ENCODE assay signal across 8 mouse cellular contexts in the genomic region with DNA sequence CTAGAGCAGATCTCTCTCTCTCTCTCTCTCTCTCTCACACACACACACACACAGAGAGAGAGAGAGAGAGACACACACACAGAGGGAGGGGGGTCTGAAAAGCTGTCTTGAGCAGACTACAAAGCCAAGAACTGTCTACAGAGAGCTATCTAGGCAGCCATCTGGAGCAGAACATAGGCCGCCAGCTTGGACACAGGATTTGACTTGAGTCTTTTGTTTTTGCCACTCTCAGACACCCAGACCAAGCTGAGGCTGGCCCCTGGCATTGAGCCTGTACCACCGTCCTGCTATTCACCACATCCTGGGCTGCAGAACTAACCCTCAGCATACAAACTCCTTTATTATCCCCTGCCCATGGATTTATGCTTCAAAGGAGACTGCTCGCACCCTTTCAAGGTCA. TPM values are rescaled to one million over a fixed set of nuclear protein-coding genes. Genes with fewer than 3 reads are reported as not detected.
DNase-seq lines count a peak whose midpoint lies in the region; ATAC-seq and TF ChIP-seq lines count a peak whose summit lies in the region.

No protein-coding gene starts in this region.

- ATAC-seq in forebrain, embryonic 13.5 days = peak; percentile 58
- no peak for ATAC-seq in forebrain, embryonic 11.5 days (replicated peaks; ENCODE audit: low FRiP score)
- ATAC-seq in lung, postnatal 0 days = no peak
- peak; percentile 86 for ATAC-seq in hindbrain, embryonic 16.5 days
- no peak for ATAC-seq in monocyte, adult 5-6 weeks (replicated peaks; ENCODE audit: insufficient number of reproducible peaks, low FRiP score, low TSS enrichment, poor library complexity, severe bottlenecking)

- no peaks in the 10 kb centered on the region for H3K9me3 ChIP-seq in forebrain, embryonic 13.5 days (replicated peaks)
- H3K9me3 ChIP-seq in forebrain, embryonic 11.5 days (ENCODE audit: control insufficient read depth, low read length) = no peaks in the 10 kb centered on the region
- no peaks in the 10 kb centered on the region for H3K9me3 ChIP-seq in lung, postnatal 0 days (ENCODE audit: low read length)
- no peaks in the 10 kb centered on the region for H3K9me3 ChIP-seq in hindbrain, embryonic 16.5 days (ENCODE audit: control insufficient read depth, low read length)

- no peak overlapping the region for H3K4me2 ChIP-seq in forebrain, embryonic 13.5 days
- H3K4me2 ChIP-seq in forebrain, embryonic 11.5 days (ENCODE audit: low read depth, low read length, severe bottlenecking) = no peak overlapping the region
- H3K4me2 ChIP-seq in lung, postnatal 0 days (replicated peaks; ENCODE audit: low read depth, low read length) = no peak overlapping the region
- H3K4me2 ChIP-seq in hindbrain, embryonic 16.5 days (ENCODE audit: low read length) = no peak overlapping the region

- no peak overlapping the region; the same call in 1 of the 2 replicates for H3K27ac ChIP-seq in forebrain, embryonic 13.5 days
- H3K27ac ChIP-seq in forebrain, embryonic 11.5 days (ENCODE audit: low read depth, low read length) = no peak overlapping the region
- H3K27ac ChIP-seq in lung, postnatal 0 days (ENCODE audit: low read length) = peak overlapping the region; percentile 38; the same call in 1 of the 2 replicates
- peak overlapping the region; percentile 66 for H3K27ac ChIP-seq in hindbrain, embryonic 16.5 days (ENCODE audit: low read depth, low read length)

- peaks cover 5% of the 10 kb centered on the region for H3K4me1 ChIP-seq in forebrain, embryonic 13.5 days
- no peaks in the 10 kb centered on the region for H3K4me1 ChIP-seq in forebrain, embryonic 11.5 days (replicated peaks; ENCODE audit: control insufficient read depth, insufficient read depth, low read length)
- peaks cover 11% of the 10 kb centered on the region; the same call in 1 of the 2 replicates for H3K4me1 ChIP-seq in lung, postnatal 0 days (ENCODE audit: insufficient read depth, low read depth, low read length)
- H3K4me1 ChIP-seq in hindbrain, embryonic 16.5 days (ENCODE audit: control insufficient read depth, insufficient read depth, low read depth, low read length) = peaks cover 4% of the 10 kb centered on the region; the same call in 1 of the 2 replicates

- no peak for DNase-seq in forebrain, embryonic 11.5 days (ENCODE audit: low spot score)
- no peak for DNase-seq in lung, postnatal 0 days (ENCODE audit: low spot score)
- no peak for DNase-seq in lung, postnatal 36 days
- peak; percentile 40 for DNase-seq in right cerebral cortex, postnatal 4 days
- no peak for DNase-seq in adrenal gland, postnatal 4 days (ENCODE audit: low spot score in 2 of 2)

- H3K4me3 ChIP-seq in forebrain, embryonic 13.5 days = no peak overlapping the region
- no peak overlapping the region for H3K4me3 ChIP-seq in forebrain, embryonic 11.5 days (ENCODE audit: low read depth, low read length)
- no peak overlapping the region for H3K4me3 ChIP-seq in lung, postnatal 0 days (ENCODE audit: low read depth, low read length)
- no peak overlapping the region for H3K4me3 ChIP-seq in hindbrain, embryonic 16.5 days (ENCODE audit: low read length)

- H3K9ac ChIP-seq in forebrain, embryonic 13.5 days = no peak overlapping the region
- no peak overlapping the region for H3K9ac ChIP-seq in forebrain, embryonic 11.5 days (ENCODE audit: low read length)
- no peak overlapping the region for H3K9ac ChIP-seq in lung, postnatal 0 days (replicated peaks; ENCODE audit: low read depth)
- H3K9ac ChIP-seq in hindbrain, embryonic 16.5 days (ENCODE audit: low read depth, low read length) = no peak overlapping the region

- no peaks in the 10 kb centered on the region for H3K27me3 ChIP-seq in forebrain, embryonic 13.5 days
- no peaks in the 10 kb centered on the region for H3K27me3 ChIP-seq in forebrain, embryonic 11.5 days (ENCODE audit: control insufficient read depth, insufficient read depth, low read length)
- H3K27me3 ChIP-seq in lung, postnatal 0 days (replicated peaks; ENCODE audit: insufficient read depth, low read length) = no peaks in the 10 kb centered on the region
- H3K27me3 ChIP-seq in hindbrain, embryonic 16.5 days (replicated peaks; ENCODE audit: control insufficient read depth, insufficient read depth, low read length) = no peaks in the 10 kb centered on the region

- 27% methylated on average over 3 of the region's 3 CpGs for WGBS in forebrain, embryonic 13.5 days
- WGBS in forebrain, embryonic 11.5 days = 61% methylated on average over 3 of the region's 3 CpGs
- WGBS in lung, postnatal 0 days = 51% methylated on average over 3 of the region's 3 CpGs
- WGBS in hindbrain, embryonic 16.5 days = 15% methylated on average over 3 of the region's 3 CpGs

- TF ChIP-seq EP300 in lung, postnatal 0 days (IDR thresholded peaks at IDR 0.05) = no peak

- no peak for TF ChIP-seq CTCF in lung, postnatal 0 days (IDR thresholded peaks at IDR 0.05)

- peaks cover 15% of the 10 kb centered on the region for H3K36me3 ChIP-seq in forebrain, embryonic 13.5 days (ENCODE audit: poor library complexity, severe bottlenecking)
- no peaks in the 10 kb centered on the region for H3K36me3 ChIP-seq in forebrain, embryonic 11.5 days (ENCODE audit: control insufficient read depth, insufficient read depth, low read length)
- no peaks in the 10 kb centered on the region for H3K36me3 ChIP-seq in lung, postnatal 0 days (ENCODE audit: insufficient read depth, low read length)
- H3K36me3 ChIP-seq in hindbrain, embryonic 16.5 days (ENCODE audit: control insufficient read depth, insufficient read depth, low read length) = peaks cover 8% of the 10 kb centered on the region

RNA-seq across cellular contexts. Expression of a gene that starts 20.1 kb away (rescaled TPM):
- polyA plus RNA-seq in forebrain, embryonic 13.5 days (2015; fragmentation: Nextera tagmentation; extraction: Ambion mirVana) = 47.9 and 48.4 TPM in 2 replicates
- 49.0 and 49.4 TPM in 2 replicates for polyA plus RNA-seq in forebrain, embryonic 11.5 days (2014; fragmentation: Nextera tagmentation; extraction: Ambion mirVana)
- polyA plus RNA-seq in lung, postnatal 0 days (2015; fragmentation: Nextera tagmentation; extraction: Ambion mirVana) = 174 and 198 TPM in 2 replicates
- polyA plus RNA-seq in hindbrain, embryonic 16.5 days (2015; fragmentation: Nextera tagmentation; extraction: Ambion mirVana) = 127 and 141 TPM in 2 replicates
- total RNA-seq in adrenal gland, postnatal 4 days (2021) = 100 to 1,000 TPM; 135 to 146 TPM
- 99.2 to 194 TPM (median 145 TPM) in 3 replicates for total RNA-seq in monocyte, adult 5-6 weeks (2017)

RNA-seq across cellular contexts. Expression of a gene that starts 49.4 kb away (rescaled TPM):
- polyA plus RNA-seq in forebrain, embryonic 13.5 days (2015; fragmentation: Nextera tagmentation; extraction: Ambion mirVana) = 29.2 and 30.5 TPM in 2 replicates
- polyA plus RNA-seq in forebrain, embryonic 11.5 days (2014; fragmentation: Nextera tagmentation; extraction: Ambion mirVana) = 32.5 and 34.0 TPM in 2 replicates
- polyA plus RNA-seq in lung, postnatal 0 days (2015; fragmentation: Nextera tagmentation; extraction: Ambion mirVana) = 27.5 and 29.8 TPM in 2 replicates
- polyA plus RNA-seq in hindbrain, embryonic 16.5 days (2015; fragmentation: Nextera tagmentation; extraction: Ambion mirVana) = 24.7 and 28.9 TPM in 2 replicates
- total RNA-seq in adrenal gland, postnatal 4 days (2021) = 10 to 100 TPM; 41.2 to 41.6 TPM
- 57.5 to 95.6 TPM (median 78.2 TPM) in 3 replicates for total RNA-seq in monocyte, adult 5-6 weeks (2017)

Comparison
In these comparisons a context has a peak if more than half of its experiments do, and no peak if none do; other contexts are left out.
1. ATAC-seq: peak in forebrain, embryonic 13.5 days (single experiment) and hindbrain, embryonic 16.5 days (single experiment); none in forebrain, embryonic 11.5 days (single experiment), lung, postnatal 0 days (single experiment) and monocyte, adult 5-6 weeks (single experiment).
2. H3K27ac ChIP-seq: peak in lung, postnatal 0 days (single experiment) and hindbrain, embryonic 16.5 days (single experiment); none in forebrain, embryonic 13.5 days (single experiment) and forebrain, embryonic 11.5 days (single experiment).